Mouse (Mus musculus) left cerebral cortex, postnatal 14 days (tissue): ENCODE measurements around the gene Bdnf. TPM values are rescaled to one million over a fixed set of nuclear protein-coding genes. Genes with fewer than 3 reads are reported as not detected.

Experiments
- DNase-seq, 2 experiments: peaks; one replicate each; pipeline ENCODE4 v3.0.0; 2021 to 2022; ENCODE audit warnings: low spot score in 2 of 2, mixed read lengths in 1 of 2
- intact Hi-C: fragments of 180-260 bp; cut with DNase I; formaldehyde crosslinking; loops from one replicate; pipeline ENCODE4 v1.15.1; 2025
- long read RNA-seq, 2 experiments: library from polyadenylated mRNA; stranded (forward); transcript quantifications; one replicate each; pipeline ENCODE4 v2.0.0; 2021
- total RNA-seq, 2 experiments: library from RNA; stranded (reverse); gene quantifications; 2 replicates each; pipeline ENCODE4 v1.2.3; 2021

The Bdnf gene
- total RNA-seq: 10 to 100 TPM; 15.0 to 18.5 TPM
- long read RNA-seq, experiment 1, full-length matches to known transcripts: 15 of 17 reads
- long read RNA-seq, experiment 1, partial matches to known transcripts: 0 of 17 reads
- long read RNA-seq, experiment 1, other reads (novel, unspliced or antisense): 2 of 17 reads
- long read RNA-seq, experiment 2, full-length matches to known transcripts: 13 of 16 reads
- long read RNA-seq, experiment 2, partial matches to known transcripts: 0 of 16 reads
- long read RNA-seq, experiment 2, other reads (novel, unspliced or antisense): 3 of 16 reads

GRCm38 (mm10) chr2:109674532-109674931 is at the start of gene Bdnf:
Gene Bdnf, plus strand, starts transcription at chr2:109674700.
- DNase-seq: no peak
- intact Hi-C loops: loop anchor here (5.0 to 10.0 kb wide), 2 partner anchors 400 to 1707 kb away; no protein-coding TSS in a partner anchor

GRCm38 (mm10) chr2:109626864-109627263 is 47.6 kb upstream of the Bdnf start:
- DNase-seq: no peak

GRCm38 (mm10) chr2:109673509-109674455 is 718 bp upstream of the Bdnf start:
- intact Hi-C loops: loop anchor here (5.0 to 10.0 kb wide), 2 partner anchors 399 to 1706 kb away; no protein-coding TSS in a partner anchor
- peak in 1 of 2 experiments; percentile 23 for DNase-seq

More at GRCm38 (mm10) chr2:109626864-109627263, 47.6 kb upstream of the Bdnf start:
- intact Hi-C loops: no loop called here

- DNase-seq: no peak
- intact Hi-C loops: loop anchor here (10.0 kb wide), 1 partner anchor 400 kb away; no protein-coding TSS in a partner anchor
Observed at GRCm38 (mm10) chr2:109675051-109675450, 551 bp downstream of the Bdnf start.

- intact Hi-C loops: loop anchor here (2.0 to 10.0 kb wide), 2 partner anchors 57 to 401 kb away; no protein-coding TSS in a partner anchor
- peak; percentile 27 to 51 for DNase-seq
Observed at GRCm38 (mm10) chr2:109675973-109676617, 1.6 kb downstream of the Bdnf start.

GRCm38 (mm10) chr2:109676618-109676974 is 2.1 kb downstream of the Bdnf start:
- no peak for DNase-seq

GRCm38 (mm10) chr2:109677221-109678089 is 3.0 kb downstream of the Bdnf start:
- peak in 1 of 2 experiments; percentile 56 for DNase-seq
- intact Hi-C loops: loop anchor here (2.0 to 10.0 kb wide), 2 partner anchors 59 to 403 kb away; no protein-coding TSS in a partner anchor

More at GRCm38 (mm10) chr2:109676618-109676974, 2.1 kb downstream of the Bdnf start:
- intact Hi-C loops: loop anchor here (2.0 to 10.0 kb wide), 2 partner anchors 58 to 402 kb away; no protein-coding TSS in a partner anchor

GRCm38 (mm10) chr2:109678090-109678409 is 3.5 kb downstream of the Bdnf start:
- intact Hi-C loops: loop anchor here (10.0 kb wide), 1 partner anchor 403 kb away; no protein-coding TSS in a partner anchor
- peak; percentile 86 to 94 for DNase-seq

- intact Hi-C loops: loop anchor here (10.0 kb wide), 1 partner anchor 404 kb away; no protein-coding TSS in a partner anchor
- no peak for DNase-seq
Observed at GRCm38 (mm10) chr2:109678454-109678853, 4.0 kb downstream of the Bdnf start.

- DNase-seq: no peak
- intact Hi-C loops: loop anchor here (10.0 kb wide), 1 partner anchor 405 kb away; no protein-coding TSS in a partner anchor
Observed at GRCm38 (mm10) chr2:109679446-109679845, 4.9 kb downstream of the Bdnf start.

- intact Hi-C loops: no loop called here
- no peak for DNase-seq
Observed at GRCm38 (mm10) chr2:109681071-109681470, 6.6 kb downstream of the Bdnf start.

GRCm38 (mm10) chr2:109688661-109689060 is 14.2 kb downstream of the Bdnf start:
- intact Hi-C loops: no loop called here
- DNase-seq: no peak

GRCm38 (mm10) chr2:109692266-109693177 is 18.0 kb downstream of the Bdnf start:
- DNase-seq: peak; percentile 57 to 66
- intact Hi-C loops: loop anchor here (5.0 to 10.0 kb wide), 4 partner anchors 172 to 1725 kb away; no protein-coding TSS in a partner anchor

- peak in 1 of 2 experiments; percentile 38 for DNase-seq
- intact Hi-C loops: loop anchor here (2.0 to 10.0 kb wide), 5 partner anchors 171 to 1726 kb away; no protein-coding TSS in a partner anchor
Observed at GRCm38 (mm10) chr2:109693178-109694115, 18.9 kb downstream of the Bdnf start.

GRCm38 (mm10) chr2:109694116-109694837 is 19.8 kb downstream of the Bdnf start:
- intact Hi-C loops: loop anchor here (2.0 to 10.0 kb wide), 5 partner anchors 171 to 1727 kb away; no protein-coding TSS in a partner anchor
- no peak for DNase-seq
